Mouse (Mus musculus) left cerebral cortex, postnatal 14 days (tissue): Measurements from ENCODE around the gene Olfr823. TPM values are rescaled to one million over a fixed set of nuclear protein-coding genes. Genes with fewer than 3 reads are reported as not detected.
"Not testable (repeated sequence)": the region's sequence is repeated elsewhere in the genome, so short reads cannot be mapped to it uniquely, and the experiment has no call there.

Experiments
- DNase-seq, 2 experiments: peaks; one replicate each; pipeline ENCODE4 v3.0.0; 2021 to 2022; ENCODE audit warnings: low spot score in 2 of 2, mixed read lengths in 1 of 2
- intact Hi-C: fragments of 180-260 bp; cut with DNase I; formaldehyde crosslinking; loops from one replicate; pipeline ENCODE4 v1.15.1; 2025
- long read RNA-seq, 2 experiments: library from polyadenylated mRNA; stranded (forward); transcript quantifications; one replicate each; pipeline ENCODE4 v2.0.0; 2021
- total RNA-seq, 2 experiments: library from RNA; stranded (reverse); gene quantifications; 2 replicates each; pipeline ENCODE4 v1.2.3; 2021

The Olfr823 gene
- not detected for total RNA-seq
- long read RNA-seq, experiment 1, result 0 reads
- long read RNA-seq, experiment 2, result 0 reads

DNA sequence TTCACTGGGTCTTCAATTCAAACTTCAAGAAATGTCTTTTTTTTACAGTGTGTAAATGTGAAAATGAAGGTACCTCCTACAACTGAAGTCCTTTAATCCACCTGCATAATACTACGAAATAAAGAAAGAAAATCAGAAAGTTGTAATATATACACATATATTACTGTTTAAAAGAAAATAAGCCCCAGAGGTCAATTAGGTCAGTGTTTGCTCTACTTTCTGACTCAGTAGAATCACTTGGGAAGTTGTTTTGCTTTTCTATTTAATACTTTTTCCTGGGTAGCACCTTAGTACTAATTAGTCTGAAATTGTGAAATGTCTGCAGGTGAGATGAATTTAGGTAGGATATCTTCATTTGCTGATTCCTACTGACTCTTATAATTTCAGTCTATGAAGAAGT, at the start of gene Olfr823:
Olfr823 (minus strand) TSS at position 101 of the 400 bp plus-strand sequence.
- DNase-seq, intact Hi-C loops: not testable (repeated sequence)

DNA sequence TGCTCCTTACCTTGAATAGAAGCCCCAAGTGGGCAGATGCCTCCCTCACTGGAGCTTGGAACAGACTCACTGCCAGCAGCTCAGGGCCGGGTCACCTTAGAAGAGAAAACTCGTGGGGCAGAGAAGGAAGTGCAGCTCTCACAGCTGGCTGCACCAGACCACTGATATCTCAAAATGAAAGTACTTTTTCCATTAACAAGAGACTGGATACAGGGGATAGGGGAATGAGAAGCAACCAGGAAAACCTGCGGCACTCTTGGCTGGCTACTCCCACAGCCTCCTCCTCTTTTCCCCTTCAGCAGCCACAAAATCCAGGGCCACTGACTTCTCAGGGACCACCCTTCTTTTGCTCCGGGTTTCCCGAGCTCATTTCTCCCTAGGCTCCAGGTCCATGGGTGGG, 28.9 kb upstream of the Olfr823 start:
- no peak for DNase-seq
- intact Hi-C loops, result no loop called here

DNA sequence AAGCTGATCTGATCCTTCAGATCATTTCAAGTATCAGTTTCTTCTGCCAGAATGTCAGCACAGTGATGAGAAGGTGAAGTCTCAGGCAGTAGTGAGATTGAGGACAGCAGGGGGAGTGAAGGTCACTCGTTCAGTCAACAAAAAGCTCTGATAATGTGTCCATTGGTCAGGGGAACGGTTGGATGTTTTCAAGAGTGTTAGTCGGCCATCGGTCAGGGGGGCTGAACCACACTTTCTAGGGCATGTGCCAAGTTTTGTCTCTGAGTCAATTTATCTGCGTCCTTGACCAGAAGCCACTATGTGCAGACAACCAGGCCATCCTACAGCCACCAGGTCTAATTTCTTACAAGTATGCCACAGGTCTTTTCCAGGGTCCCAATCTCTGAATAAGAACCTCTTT, 27.3 kb upstream of the Olfr823 start:
- intact Hi-C loops, DNase-seq: not testable (repeated sequence)

DNA sequence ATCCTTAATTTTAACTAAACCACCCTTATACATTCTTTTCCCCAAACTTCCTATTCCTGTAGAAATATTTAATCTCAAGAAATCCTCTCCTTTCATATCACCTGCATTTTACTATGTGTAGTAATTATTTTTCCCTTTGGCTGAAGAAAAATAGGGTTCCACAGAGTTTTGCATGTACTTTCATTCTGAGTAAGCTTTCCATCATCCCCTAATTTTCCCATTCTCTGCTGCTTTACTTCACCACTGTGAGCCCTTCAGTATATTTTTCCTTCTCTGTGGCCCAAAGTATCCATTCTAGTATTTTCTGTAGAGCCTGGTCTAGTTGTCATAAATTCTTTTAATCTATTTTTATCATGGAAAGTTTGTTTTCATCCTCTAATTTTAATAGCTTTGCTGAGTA, 19.6 kb upstream of the Olfr823 start:
- intact Hi-C loops, result no loop called here
- no peak for DNase-seq

DNA sequence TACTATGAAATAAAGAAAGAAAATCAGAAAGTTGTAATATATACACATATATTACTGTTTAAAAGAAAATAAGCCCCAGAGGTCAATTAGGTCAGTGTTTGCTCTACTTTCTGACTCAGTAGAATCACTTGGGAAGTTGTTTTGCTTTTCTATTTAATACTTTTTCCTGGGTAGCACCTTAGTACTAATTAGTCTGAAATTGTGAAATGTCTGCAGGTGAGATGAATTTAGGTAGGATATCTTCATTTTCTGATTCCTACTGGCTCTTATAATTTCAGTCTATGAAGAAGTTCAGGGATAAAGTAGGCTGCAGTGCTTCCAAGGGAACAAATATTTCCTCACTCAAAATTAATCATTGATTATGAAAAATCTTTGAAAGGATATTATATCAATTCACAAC, 14.7 kb upstream of the Olfr823 start, which contains the start of gene Olfr824:
Olfr824 (minus strand) TSS at position 101 of the 400 bp plus-strand sequence.
- intact Hi-C loops, DNase-seq: not testable (repeated sequence)

DNA sequence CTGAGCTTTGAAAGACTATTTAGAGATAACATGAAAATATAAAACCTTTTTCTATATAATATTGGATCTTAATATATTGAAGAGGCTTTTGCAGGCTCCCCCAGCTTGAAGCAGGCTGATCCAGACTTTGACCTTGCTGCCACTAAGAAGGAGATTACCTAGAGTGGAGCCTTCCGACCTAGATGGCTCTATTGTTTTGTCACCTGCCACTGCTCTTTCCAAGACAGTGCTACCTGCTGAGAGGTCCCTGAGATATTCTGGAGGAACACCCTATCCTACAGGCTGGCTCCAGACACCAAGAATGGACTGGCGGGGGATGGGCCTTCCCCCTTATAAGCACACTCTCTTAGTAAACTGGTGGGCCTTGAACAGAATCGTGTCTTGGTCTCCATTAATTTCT, 862 bp upstream of the Olfr823 start:
- DNase-seq, intact Hi-C loops: not testable (repeated sequence)

DNA sequence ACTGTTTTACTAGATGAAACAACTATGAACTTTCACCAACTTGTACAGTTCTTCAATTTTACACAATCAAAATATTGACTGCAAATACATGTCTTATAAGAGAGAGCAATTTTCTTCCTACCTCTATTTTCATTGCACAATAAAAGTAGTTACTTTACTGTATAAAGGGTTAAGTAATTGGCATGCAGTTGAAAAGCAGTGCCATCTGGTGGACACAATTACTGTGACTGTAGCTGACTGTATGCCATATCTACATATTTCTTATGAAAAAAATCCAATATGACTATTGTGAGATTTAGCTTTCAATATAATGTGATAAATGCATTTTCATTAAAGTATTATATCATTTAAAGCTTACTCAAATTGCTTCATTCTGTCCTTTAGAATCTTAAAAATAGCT, 19.1 kb downstream of the Olfr823 start:
- no peak for DNase-seq
- intact Hi-C loops, result loop anchor here (10.0 kb wide), 1 partner anchor 551 kb away; no protein-coding TSS in a partner anchor

DNA sequence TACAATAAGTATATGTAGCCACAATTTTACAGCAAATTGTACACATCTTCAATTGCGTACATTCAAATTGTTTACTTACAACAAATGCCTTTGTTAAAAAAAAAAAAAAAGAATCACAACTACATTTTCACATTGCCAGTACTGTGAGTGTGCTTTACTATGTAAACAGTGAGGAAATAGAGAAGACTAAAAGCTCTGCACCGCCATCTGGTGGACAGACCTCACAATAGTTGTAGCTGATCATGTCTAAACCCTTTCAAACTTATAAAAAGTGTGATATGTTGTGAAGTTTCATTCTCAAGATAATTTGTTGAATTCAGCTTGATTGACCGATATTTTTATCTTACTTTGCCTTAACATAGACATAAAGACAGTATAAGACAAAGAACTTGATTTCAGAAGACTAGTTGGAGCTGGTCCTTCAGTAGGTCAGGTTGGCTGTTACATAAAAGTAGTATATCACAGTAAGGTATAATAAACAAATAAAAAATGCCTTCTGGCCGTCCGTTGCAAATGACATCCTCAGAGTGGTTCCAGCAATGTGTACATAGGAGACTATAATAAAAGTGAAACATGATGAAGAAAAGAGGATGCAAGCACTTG, 22.2 kb downstream of the Olfr823 start:
- DNase-seq, result peak; percentile 58 to 79
- intact Hi-C loops, result loop anchor here (2.0 to 10.0 kb wide), 2 partner anchors 548 to 1066 kb away; no protein-coding TSS in a partner anchor

DNA sequence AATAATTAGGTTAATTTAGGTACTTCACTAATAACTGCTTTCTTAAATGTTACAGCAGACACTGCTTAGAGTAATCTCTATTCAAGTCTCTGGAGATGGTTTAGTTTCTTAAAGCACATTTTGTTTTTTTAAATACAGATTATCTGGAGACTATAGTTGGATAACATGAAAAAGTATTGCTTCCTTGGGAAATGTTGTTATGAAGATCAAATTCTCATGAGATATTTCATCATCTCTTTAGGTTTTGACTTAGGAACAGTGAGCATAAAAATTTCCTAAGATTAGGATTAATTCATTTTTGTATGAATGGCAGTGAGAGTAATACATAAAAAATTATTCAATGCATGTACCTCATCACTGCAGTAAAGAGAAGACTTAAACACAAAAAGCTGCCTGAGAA, 44.3 kb downstream of the Olfr823 start, which contains the start of gene Olfr822:
Olfr822 (plus strand) TSS at position 301 of the 400 bp plus-strand sequence.
- DNase-seq, result no peak
- intact Hi-C loops, result no loop called here

Other genes starting within 250 kb of the Olfr823 start
- not detected for gene Olfr814, start 235.5 kb downstream of the Olfr823 start, total RNA-seq
- gene Olfr815, start 209.5 kb downstream of the Olfr823 start, total RNA-seq, result not detected
- gene Olfr816, start 199.8 kb downstream of the Olfr823 start, total RNA-seq, result not detected
- gene Olfr818, start 166.3 kb downstream of the Olfr823 start, total RNA-seq, result not detected
- not detected for gene Olfr819, start 148.1 kb downstream of the Olfr823 start, total RNA-seq
- gene Olfr247, start 139.2 kb downstream of the Olfr823 start, total RNA-seq, result not detected
- gene Gm10310, start 130.3 kb downstream of the Olfr823 start, total RNA-seq, result not detected
- gene Olfr820, start 102.8 kb downstream of the Olfr823 start, total RNA-seq, result not detected
- gene Olfr821, start 85.0 kb downstream of the Olfr823 start, total RNA-seq, result not detected
- not detected for gene Olfr822, start 44.2 kb downstream of the Olfr823 start, total RNA-seq
- not detected for gene Olfr824, start 14.6 kb upstream of the Olfr823 start, total RNA-seq
- not detected for gene Olfr825, start 51.4 kb upstream of the Olfr823 start, total RNA-seq
- not detected for gene Olfr826, start 68.8 kb upstream of the Olfr823 start, total RNA-seq
- gene Olfr827, start 99.0 kb upstream of the Olfr823 start, total RNA-seq, result not detected
- under 1 TPM; 0.33 to 0.34 TPM for gene Neurod4, start 164.9 kb upstream of the Olfr823 start, total RNA-seq
- gene Tespa1, start 207.5 kb upstream of the Olfr823 start, total RNA-seq, result 1 to 10 TPM; 2.7 to 3.7 TPM